Mouse (Mus musculus): ENCODE measurements around the gene Dlg4. TPM values are rescaled to one million over a fixed set of nuclear protein-coding genes. Genes with fewer than 3 reads are reported as not detected.

Gene Dlg4
- total RNA-seq (2023) = 38.6 TPM

DNA sequence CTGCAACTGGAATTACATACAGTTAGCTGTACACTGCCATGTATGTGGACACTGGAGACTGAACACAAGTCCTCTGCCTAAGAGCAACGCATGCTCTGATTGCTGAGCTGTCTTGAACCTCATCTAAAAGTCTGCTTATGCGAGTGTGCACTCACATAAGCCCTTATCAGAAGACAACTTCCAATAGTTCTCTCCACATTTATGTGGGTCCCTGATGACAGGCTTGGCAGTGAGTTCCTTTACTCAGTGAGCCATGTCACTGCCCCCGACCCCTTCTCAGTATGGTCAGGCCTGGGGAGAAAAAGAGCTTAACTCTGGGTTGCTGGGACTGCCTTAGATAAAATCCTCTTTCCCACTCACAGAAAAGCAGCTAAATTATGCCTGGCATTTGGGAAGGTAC is at the start of gene Dlg4:
Gene Dlg4, plus strand, starts transcription at position 274 of the 400 bp plus-strand sequence.

GRCm38 (mm10) chr11:69981141-69981762 is 35.5 kb upstream of the Dlg4 start, which contains the start of gene Ctdnep1:
Gene Ctdnep1 (plus strand): TSS chr11:69981156.

GRCm38 (mm10) chr11:69982225-69982624 is 34.5 kb upstream of the Dlg4 start, which contains the start of gene Elp5:
Gene Elp5 (minus strand): TSS chr11:69982517.

GRCm38 (mm10) chr11:69990850-69991691 is 25.7 kb upstream of the Dlg4 start, which contains the start of gene Gabarap:
Gene Gabarap (plus strand): TSS chr11:69991143.

DNA sequence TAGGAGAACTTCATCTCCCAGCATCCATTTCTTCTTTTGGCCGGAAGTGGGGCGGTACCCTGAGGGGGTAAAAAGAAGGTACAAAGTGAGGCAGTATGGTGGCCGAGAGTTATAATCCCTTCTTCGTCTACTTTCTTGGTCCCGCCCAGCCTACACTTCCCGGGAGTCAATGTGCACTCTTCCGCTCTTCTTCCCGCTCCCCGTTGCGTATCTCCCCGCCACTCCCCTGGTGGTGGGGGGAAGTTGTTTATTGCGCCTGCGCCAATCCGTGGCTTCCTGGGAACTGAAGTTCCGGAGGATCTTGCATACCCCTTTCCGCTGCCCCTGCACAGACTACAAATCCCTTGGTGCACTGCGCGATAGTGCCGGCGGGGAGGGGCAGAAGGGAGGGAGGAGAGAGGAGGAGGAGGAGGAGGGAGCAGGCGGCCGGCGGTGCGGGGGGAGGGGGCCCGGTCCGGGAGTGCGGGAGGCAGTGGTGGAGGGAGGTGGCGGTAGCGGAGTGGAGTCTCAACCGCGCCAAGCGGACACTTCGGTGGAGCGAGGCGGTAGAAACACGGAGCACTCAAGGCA is 21.3 kb upstream of the Dlg4 start, which contains the start of gene Phf23:
Gene Phf23, plus strand, starts transcription at position 387 of the 570 bp plus-strand sequence.

GRCm38 (mm10) chr11:70000396-70000898 is 16.3 kb upstream of the Dlg4 start, which contains the start of gene Dvl2:
Gene Dvl2 (plus strand): TSS chr11:70000595.

DNA sequence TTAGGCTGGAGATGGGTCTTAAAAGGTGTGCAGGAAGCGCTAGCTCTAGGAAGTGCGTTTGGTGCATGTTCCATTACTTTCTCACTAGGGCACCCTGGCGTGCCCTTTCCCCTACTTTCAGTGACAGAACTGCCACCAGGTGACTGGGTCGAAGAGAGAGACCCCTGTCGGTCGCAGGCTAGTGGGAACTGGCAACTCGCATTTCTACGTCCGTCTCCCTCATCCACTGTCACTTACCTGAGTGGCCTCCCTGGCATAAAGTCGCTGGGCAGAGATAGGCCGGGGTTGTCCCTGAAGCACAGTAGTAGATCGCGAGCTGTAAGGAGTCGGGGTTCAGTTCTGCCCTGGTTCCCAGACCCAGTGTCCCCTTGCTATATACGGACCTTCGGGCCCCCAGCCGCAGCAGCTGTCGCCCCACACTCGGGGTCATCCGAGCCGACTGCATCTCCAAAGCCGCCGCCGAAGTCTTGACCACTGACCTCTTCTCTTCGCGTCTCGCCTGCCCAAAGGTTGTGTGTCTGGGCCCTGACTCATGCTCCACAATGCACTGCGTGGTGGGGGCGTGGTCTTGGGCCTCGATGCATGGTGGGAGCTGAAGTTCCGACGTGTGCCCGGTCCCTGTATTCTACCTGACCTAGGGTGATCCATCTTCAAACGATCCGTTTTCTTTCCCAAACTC is 1.7 kb upstream of the Dlg4 start, which contains the start of gene Acadvl:
Gene Acadvl, minus strand, starts transcription at position 532 of the 679 bp plus-strand sequence.

GRCm38 (mm10) chr11:70053898-70054570 is 37.3 kb downstream of the Dlg4 start, which contains the start of gene Asgr1:
Gene Asgr1 (plus strand): TSS chr11:70054085.

DNA sequence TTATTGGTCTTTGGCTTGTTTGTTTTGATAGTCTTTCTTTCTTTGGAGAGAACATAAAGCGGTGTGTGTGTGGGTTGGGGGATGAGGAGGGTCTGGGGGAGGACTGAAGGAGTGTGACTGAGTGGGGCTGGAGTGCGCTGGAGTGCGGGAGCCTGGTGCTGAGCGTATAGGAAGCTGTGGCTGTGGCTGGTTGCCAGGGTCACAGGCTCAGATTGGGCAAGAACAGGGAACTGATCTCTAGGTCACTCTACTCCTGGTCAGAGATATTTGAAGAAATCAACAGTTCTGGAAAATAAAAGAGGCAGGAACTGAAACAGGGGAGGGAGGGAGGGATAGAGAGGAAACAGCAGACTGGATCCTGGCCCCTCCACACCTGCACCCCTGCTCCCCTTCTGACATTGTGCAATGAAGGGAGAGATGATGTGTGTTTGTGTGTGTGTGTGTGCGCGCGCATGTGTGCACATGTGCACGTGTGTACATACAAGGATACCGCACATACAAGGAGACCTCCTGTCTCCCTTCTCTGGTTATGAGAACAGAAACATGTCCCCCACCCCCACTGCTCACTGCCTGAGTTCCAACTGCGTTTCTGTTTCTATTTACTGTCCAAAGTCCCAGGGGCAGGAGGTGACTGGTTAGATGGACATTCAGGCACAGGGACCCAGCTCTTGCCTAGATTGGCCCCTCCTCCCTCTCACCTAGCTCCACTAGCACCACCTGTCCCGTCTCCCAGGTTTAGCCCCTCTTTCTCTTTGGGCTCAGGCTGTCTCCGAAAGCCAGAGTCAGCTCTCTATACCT is 75.4 kb downstream of the Dlg4 start, which contains the start of gene Asgr2:
Gene Asgr2, plus strand, starts transcription at position 659 of the 798 bp plus-strand sequence.

Other genes with a start within 250 kb of the Dlg4 start
- 1.9 TPM for gene Chrnb1, start 221.0 kb upstream of the Dlg4 start, total RNA-seq (2023)
- not detected for gene Fgf11, start 215.1 kb upstream of the Dlg4 start, total RNA-seq (2023)
- not detected for gene Tmem102, start 211.3 kb upstream of the Dlg4 start, total RNA-seq (2023)
- gene Gm39566, start 201.6 kb upstream of the Dlg4 start, total RNA-seq (2023) = not detected
- not detected for gene Spem2, start 198.5 kb upstream of the Dlg4 start, total RNA-seq (2023)
- gene Spem1, start 194.8 kb upstream of the Dlg4 start, total RNA-seq (2023) = not detected
- gene Nlgn2, start 179.2 kb upstream of the Dlg4 start, total RNA-seq (2023) = 2.8 TPM
- 14.5 TPM for gene Tmem256, start 178.4 kb upstream of the Dlg4 start, total RNA-seq (2023)
- 10.6 TPM for gene Plscr3, start 170.6 kb upstream of the Dlg4 start, total RNA-seq (2023)
- gene Tnk1, start 158.2 kb upstream of the Dlg4 start, total RNA-seq (2023) = not detected
- gene Tmem95, start 138.9 kb upstream of the Dlg4 start, total RNA-seq (2023) = not detected
- gene Kctd11, start 135.5 kb upstream of the Dlg4 start, total RNA-seq (2023) = 1.00 TPM
- gene Acap1, start 121.4 kb upstream of the Dlg4 start, total RNA-seq (2023) = 384 TPM
- 1.1 TPM for gene 2810408A11Rik, start 116.0 kb upstream of the Dlg4 start, total RNA-seq (2023)
- gene Neurl4, start 115.9 kb upstream of the Dlg4 start, total RNA-seq (2023) = 46.9 TPM
- gene Gps2, start 103.1 kb upstream of the Dlg4 start, total RNA-seq (2023) = 146 TPM
- 275 TPM for gene Eif5a, start 95.0 kb upstream of the Dlg4 start, total RNA-seq (2023)
- not detected for gene Ybx2, start 81.1 kb upstream of the Dlg4 start, total RNA-seq (2023)
- gene Slc2a4, start 68.8 kb upstream of the Dlg4 start, total RNA-seq (2023) = 0.62 TPM
- not detected for gene Cldn7, start 52.2 kb upstream of the Dlg4 start, total RNA-seq (2023)
- 69.6 TPM for gene Ctdnep1, start 35.8 kb upstream of the Dlg4 start, total RNA-seq (2023)
- gene Elp5, start 34.4 kb upstream of the Dlg4 start, total RNA-seq (2023) = 35.0 TPM
- gene Gabarap, start 25.8 kb upstream of the Dlg4 start, total RNA-seq (2023) = 187 TPM
- 50.0 TPM for gene Phf23, start 21.2 kb upstream of the Dlg4 start, total RNA-seq (2023)
- gene Dvl2, start 16.3 kb upstream of the Dlg4 start, total RNA-seq (2023) = 26.9 TPM
- gene Acadvl, start 1.5 kb upstream of the Dlg4 start, total RNA-seq (2023) = 57.5 TPM
- gene Asgr1, start 37.1 kb downstream of the Dlg4 start, total RNA-seq (2023) = not detected
- gene Asgr2, start 75.7 kb downstream of the Dlg4 start, total RNA-seq (2023) = not detected
- gene Mgl2, start 113.4 kb downstream of the Dlg4 start, total RNA-seq (2023) = not detected
- 1.5 TPM for gene Clec10a, start 139.3 kb downstream of the Dlg4 start, total RNA-seq (2023)
- not detected for gene Slc16a11, start 195.8 kb downstream of the Dlg4 start, total RNA-seq (2023)
- gene Slc16a13, start 204.1 kb downstream of the Dlg4 start, total RNA-seq (2023) = 1.8 TPM
- 0.21 TPM for gene Bcl6b, start 212.9 kb downstream of the Dlg4 start, total RNA-seq (2023)
- 70.8 TPM for gene 0610010K14Rik, start 221.0 kb downstream of the Dlg4 start, total RNA-seq (2023)
- 2.5 TPM for gene Gm21988, start 222.9 kb downstream of the Dlg4 start, total RNA-seq (2023)
- 62.8 TPM for gene Rnasek, start 222.9 kb downstream of the Dlg4 start, total RNA-seq (2023)
- 0.73 TPM for gene Alox12, start 238.4 kb downstream of the Dlg4 start, total RNA-seq (2023)

Measured in CD4-positive naive resting alpha-beta T cell, adult 76 days (primary cell).